Mouse (Mus musculus) midbrain, embryonic 12.5 days (tissue): ENCODE measurements at regions not wholly inside any gene's neighbourhood (a gene's known extent, or its start where the extent isn't known, plus 50 kb on each side); places are given as distances from the start of the nearest gene placed in this dataset.

Experiments used
- ATAC-seq: fragments of 200-750 bp; cut with Nextera tagmentation; 2 replicates; pipeline ENCODE4 v1.8.0; 2017; ENCODE audit warnings: low read depth, moderate TSS enrichment, moderate library complexity; ENCODE audit not compliant: low FRiP score
- H3K27ac ChIP-seq: fragments of 300-500 bp; sonication (generic); replicated peaks from 2 replicates; pipeline ENCODE4 v1.5.1; 2016; ENCODE audit warnings: mild to moderate bottlenecking
- H3K27me3 ChIP-seq: fragments of 300-500 bp; sonication (generic); 2 replicates; pipeline ENCODE4 v1.6.1; 2016; ENCODE audit warnings: mild to moderate bottlenecking
- H3K36me3 ChIP-seq: fragments of 300-500 bp; sonication (generic); 2 replicates; pipeline ENCODE4 v1.6.1; 2016
- H3K4me1 ChIP-seq: fragments of 300-500 bp; sonication (generic); 2 replicates; pipeline ENCODE4 v1.6.1; 2016
- H3K4me2 ChIP-seq: fragments of 300-500 bp; sonication (generic); replicated peaks from 2 replicates; pipeline ENCODE4 v1.6.1; 2016; ENCODE audit warnings: mild to moderate bottlenecking, moderate library complexity
- H3K4me3 ChIP-seq: fragments of 300-500 bp; sonication (generic); 2 replicates; pipeline ENCODE4 v1.5.1; 2016; ENCODE audit warnings: mild to moderate bottlenecking
- H3K9ac ChIP-seq: fragments of 300-500 bp; sonication (generic); replicated peaks from 2 replicates; pipeline ENCODE4 v1.6.1; 2016; ENCODE audit warnings: mild to moderate bottlenecking, moderate library complexity
- H3K9me3 ChIP-seq: fragments of 300-500 bp; sonication (generic); 2 replicates; pipeline ENCODE4 v1.6.1; 2016; ENCODE audit warnings: mild to moderate bottlenecking
- WGBS: fragments of 180-500 bp; shearing (Covaris S2); methylation state at CpG from one replicate; pipeline ENCODE4 v1.1.7; 2016; 5-methylcytosine and 5-hydroxymethylcytosine counted together

DNA sequence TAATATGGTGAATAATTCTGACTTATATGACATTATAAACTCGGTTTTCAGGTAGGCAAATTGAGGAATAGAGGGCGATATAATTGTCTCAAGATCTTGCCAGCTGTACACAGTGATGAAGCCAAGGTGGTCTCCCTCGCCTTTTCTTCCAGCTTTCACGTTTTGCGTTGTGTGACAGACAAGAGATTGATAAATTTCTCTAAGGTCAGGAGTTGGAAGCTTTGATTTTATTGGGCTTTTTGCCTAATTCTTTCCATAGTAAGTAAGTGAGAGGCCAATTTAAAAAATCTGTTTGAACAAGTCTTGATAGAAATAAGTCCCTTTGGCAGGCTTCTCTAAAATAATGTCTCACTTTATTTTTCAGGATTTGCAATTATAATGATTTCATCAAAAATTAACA, 549.4 kb upstream of the Klhl1 start:
- Histone ChIP-seq H3K9me3 (no peaks in the 10 kb centered on the region), H3K4me2 (no peak overlapping the region), H3K9ac (no peak overlapping the region), H3K36me3 (no peaks in the 10 kb centered on the region), H3K27me3 (no peaks in the 10 kb centered on the region), H3K4me1 (no peaks in the 10 kb centered on the region), H3K27ac (no peak overlapping the region), H3K4me3 (no peak overlapping the region)
- no peak for ATAC-seq
- WGBS = 72% methylated on average over 5 of the region's 5 CpGs

DNA sequence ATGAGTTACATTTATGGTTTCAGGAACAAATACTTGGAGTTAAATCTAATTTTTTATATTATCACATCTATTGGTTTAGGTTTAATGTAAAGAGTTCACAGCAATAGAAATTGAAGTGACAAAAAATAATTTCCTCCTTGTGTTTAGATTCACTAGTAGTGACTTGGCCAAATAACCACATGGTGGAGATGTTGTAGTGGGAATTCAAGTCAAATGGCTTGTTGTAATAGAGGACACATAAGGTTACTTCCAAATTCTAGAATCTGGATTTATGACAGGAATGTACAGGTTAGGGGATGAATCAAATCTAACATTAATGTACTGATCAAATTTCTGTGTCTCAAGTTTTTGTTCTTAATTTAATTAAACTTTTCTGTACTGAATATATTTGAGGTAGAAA, 526.4 kb upstream of the Klhl1 start:
- Histone ChIP-seq H3K4me3 (no peak overlapping the region), H3K4me1 (no peaks in the 10 kb centered on the region), H3K4me2 (no peak overlapping the region), H3K9me3 (no peaks in the 10 kb centered on the region), H3K36me3 (no peaks in the 10 kb centered on the region), H3K27me3 (no peaks in the 10 kb centered on the region), H3K27ac (no peak overlapping the region), H3K9ac (no peak overlapping the region)
- ATAC-seq = no peak

DNA sequence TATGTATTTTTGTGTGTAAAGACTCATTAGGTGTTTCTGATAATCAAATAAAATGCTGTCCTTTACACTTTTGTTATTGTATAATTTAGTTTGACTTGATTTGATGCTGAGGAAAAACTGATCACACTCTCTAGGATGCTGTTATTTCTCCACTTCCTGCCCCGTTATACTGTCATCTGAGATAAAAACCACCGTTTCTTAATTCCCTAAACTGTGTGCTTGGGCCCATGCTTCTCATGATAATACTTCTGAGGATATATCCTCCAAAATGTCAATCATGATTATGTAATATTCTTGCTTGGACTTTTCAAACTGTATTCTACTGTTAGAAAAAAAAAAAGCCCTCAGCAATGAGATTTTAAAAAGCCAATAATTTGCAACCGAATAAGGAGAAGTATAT, 520.9 kb upstream of the Klhl1 start:
- no peaks in the 10 kb centered on the region for H3K27me3 ChIP-seq
- H3K27ac ChIP-seq = no peak overlapping the region
- H3K4me1 ChIP-seq = no peaks in the 10 kb centered on the region
- H3K36me3 ChIP-seq = no peaks in the 10 kb centered on the region
- H3K4me2 ChIP-seq = no peak overlapping the region
- H3K9me3 ChIP-seq = no peaks in the 10 kb centered on the region
- 81% methylated on average over 3 of the region's 3 CpGs for WGBS
- no peak overlapping the region for H3K4me3 ChIP-seq
- H3K9ac ChIP-seq = no peak overlapping the region
- ATAC-seq = no peak

DNA sequence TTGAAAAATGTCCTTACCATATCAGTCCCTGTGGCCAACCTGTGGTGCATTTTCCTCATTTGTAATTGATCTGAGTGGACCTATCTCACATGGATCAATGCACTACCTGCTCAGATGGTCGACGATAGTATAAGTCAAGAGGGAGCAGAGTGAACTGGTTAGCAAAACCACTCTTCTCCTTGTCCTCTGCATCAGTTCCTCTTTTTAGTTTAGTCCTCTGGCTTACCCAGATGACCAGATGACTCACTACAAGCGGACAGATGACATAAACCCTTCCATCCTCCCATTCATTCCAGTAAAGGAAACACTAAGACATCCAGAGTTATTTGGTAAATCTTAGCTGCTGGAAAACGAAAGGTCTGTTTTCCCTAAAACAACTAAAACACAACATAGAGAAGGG, 509.6 kb upstream of the Klhl1 start:
- H3K27me3 ChIP-seq = no peaks in the 10 kb centered on the region
- no peaks in the 10 kb centered on the region for H3K36me3 ChIP-seq
- no peaks in the 10 kb centered on the region for H3K4me1 ChIP-seq
- no peak overlapping the region for H3K4me2 ChIP-seq
- H3K9me3 ChIP-seq = no peaks in the 10 kb centered on the region
- H3K9ac ChIP-seq = no peak overlapping the region
- WGBS = 88% methylated on average over 4 of the region's 4 CpGs
- no peak overlapping the region for H3K4me3 ChIP-seq
- no peak overlapping the region for H3K27ac ChIP-seq
- ATAC-seq = no peak

- no peak for ATAC-seq
- no peaks in the 10 kb centered on the region for H3K4me1 ChIP-seq
- H3K36me3 ChIP-seq = no peaks in the 10 kb centered on the region
- H3K4me3 ChIP-seq = no peak overlapping the region
- no peak overlapping the region for H3K4me2 ChIP-seq
- H3K27ac ChIP-seq = no peak overlapping the region
- H3K9me3 ChIP-seq = no peaks in the 10 kb centered on the region
- H3K27me3 ChIP-seq = no peaks in the 10 kb centered on the region
- H3K9ac ChIP-seq = no peak overlapping the region
- WGBS = 94% methylated on average over 3 of the region's 3 CpGs
Observed at GRCm38 (mm10) chr14:97006294-97006693, 487.4 kb upstream of the Klhl1 start.

DNA sequence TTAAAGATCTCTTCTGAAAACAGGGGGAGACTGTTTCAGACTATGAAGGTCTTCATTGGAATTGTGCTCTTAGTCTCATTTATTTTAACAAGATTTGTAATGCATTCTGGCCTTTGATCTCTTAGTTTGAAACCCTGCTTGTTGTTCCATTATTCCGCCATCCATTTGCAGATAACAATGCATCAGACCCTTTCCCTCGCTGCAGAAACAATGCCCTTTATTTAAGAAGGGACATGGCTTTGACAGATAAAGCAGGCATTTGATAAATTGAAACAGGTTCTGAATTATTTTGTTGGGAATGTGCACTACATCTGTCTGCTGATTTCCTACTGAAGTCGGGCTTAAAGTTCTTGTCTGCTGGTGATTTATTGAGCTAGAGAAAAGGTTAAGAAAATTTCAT, 476.2 kb upstream of the Klhl1 start:
- Histone ChIP-seq H3K4me2 (no peak overlapping the region), H3K27ac (no peak overlapping the region), H3K4me1 (no peaks in the 10 kb centered on the region), H3K36me3 (no peaks in the 10 kb centered on the region), H3K4me3 (no peak overlapping the region), H3K9ac (no peak overlapping the region), H3K27me3 (no peaks in the 10 kb centered on the region), H3K9me3 (no peaks in the 10 kb centered on the region)
- 12% methylated on average over 3 of the region's 3 CpGs for WGBS
- peak; percentile 52; the same call in 1 of the 2 replicates for ATAC-seq

DNA sequence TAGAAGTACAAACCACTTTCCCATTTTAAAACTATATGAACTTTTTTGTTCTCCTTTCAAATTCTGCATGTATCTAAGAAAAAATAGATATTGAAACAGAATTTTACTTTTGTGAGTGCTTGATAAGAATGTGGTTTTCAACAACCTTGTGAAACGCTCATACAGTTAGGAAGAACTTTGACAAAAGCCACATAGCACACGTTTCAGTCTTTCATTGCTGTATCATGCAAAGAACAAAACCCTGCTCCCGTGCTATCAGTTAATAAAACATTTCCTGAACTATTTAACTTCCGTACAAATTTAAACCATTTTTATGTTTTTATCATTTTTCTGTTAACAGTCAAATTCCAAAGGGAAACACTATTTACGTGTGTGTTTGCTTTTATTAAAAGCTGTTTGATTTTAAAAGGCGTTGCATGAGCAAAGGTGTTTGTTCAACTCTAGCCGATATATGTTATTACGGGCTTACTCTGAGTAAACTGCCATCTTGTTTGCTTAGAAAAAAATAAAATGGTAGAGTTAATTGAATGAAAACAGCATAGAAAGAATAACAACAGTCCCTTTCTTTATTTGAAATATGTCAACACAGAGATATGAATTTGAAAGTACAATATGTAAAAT, 471.8 kb upstream of the Klhl1 start:
- H3K36me3 ChIP-seq = no peaks in the 10 kb centered on the region
- no peak overlapping the region for H3K27ac ChIP-seq
- H3K9ac ChIP-seq = no peak overlapping the region
- ATAC-seq = no peak
- H3K27me3 ChIP-seq = no peaks in the 10 kb centered on the region
- no peaks in the 10 kb centered on the region for H3K9me3 ChIP-seq
- 81% methylated on average over 8 of the region's 8 CpGs for whole genome bisulfite sequencing
- H3K4me2 ChIP-seq = no peak overlapping the region
- H3K4me1 ChIP-seq = no peaks in the 10 kb centered on the region
- no peak overlapping the region for H3K4me3 ChIP-seq

DNA sequence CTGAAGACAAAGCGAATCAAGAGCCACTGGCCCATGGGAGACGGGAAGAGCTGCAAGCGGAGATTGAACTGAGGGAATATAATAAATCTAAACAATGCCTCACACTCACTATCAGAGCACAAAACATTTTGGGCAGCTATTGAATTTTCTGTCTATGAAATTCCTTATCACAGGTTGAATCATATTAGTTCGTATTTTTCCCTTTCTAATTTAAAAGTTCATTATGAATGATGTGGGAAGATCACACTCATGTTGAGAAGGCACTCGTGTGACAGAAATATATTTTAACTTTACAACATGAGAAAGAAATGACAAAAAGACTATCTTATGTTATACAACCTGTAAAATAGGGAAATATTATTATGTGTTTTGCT, 444.2 kb upstream of the Klhl1 start:
- no peak overlapping the region for H3K4me3 ChIP-seq

DNA sequence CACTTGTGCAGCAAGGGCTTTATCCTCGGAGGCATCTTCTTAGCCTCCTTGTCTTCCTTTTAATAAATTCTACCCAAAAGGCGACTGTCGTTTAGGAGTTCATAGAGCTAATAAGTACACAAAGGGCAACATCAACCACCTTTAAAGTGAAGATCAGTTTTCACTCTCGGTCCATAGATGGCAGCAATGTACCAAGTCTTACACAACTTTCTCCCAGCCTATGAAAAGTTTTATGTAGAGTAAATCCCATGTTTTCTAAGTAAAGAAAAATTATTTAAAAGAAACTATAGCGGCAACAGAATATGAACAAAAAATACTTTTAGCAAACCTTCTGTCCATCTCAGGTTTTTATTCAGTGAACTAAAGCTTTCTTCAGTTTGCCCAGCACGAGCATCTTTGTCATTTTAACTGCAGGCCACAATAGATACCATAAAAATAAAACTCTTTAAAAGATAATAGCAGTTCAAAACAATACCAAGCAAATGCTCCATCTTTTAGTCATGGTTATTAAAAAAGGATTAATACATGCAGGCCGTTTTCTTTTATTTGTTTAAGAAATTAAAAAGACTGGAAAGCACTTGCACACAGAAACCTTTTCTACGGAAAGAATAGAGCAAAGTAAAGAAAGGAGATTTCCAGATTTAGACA, 443.6 kb upstream of the Klhl1 start:
- Histone ChIP-seq H3K4me3 (no peak overlapping the region), H3K9me3 (no peaks in the 10 kb centered on the region), H3K4me1 (no peaks in the 10 kb centered on the region), H3K36me3 (no peaks in the 10 kb centered on the region), H3K4me2 (no peak overlapping the region), H3K9ac (no peak overlapping the region), H3K27ac (no peak overlapping the region), H3K27me3 (no peaks in the 10 kb centered on the region)
- ATAC-seq = 0 out of 2 replicates have a peak, but pooled peaks have one; percentile 61
- WGBS = 20% methylated on average over 8 of the region's 8 CpGs

More for the DNA sequence above, 444.2 kb upstream of the Klhl1 start:
- Histone ChIP-seq H3K27ac (no peak overlapping the region), H3K36me3 (no peaks in the 10 kb centered on the region), H3K27me3 (no peaks in the 10 kb centered on the region), H3K9me3 (no peaks in the 10 kb centered on the region), H3K4me1 (no peaks in the 10 kb centered on the region), H3K9ac (no peak overlapping the region), H3K4me2 (no peak overlapping the region)
- 0 out of 2 replicates have a peak, but pooled peaks have one; percentile 39 for ATAC-seq
- 26% methylated on average over 5 of the region's 5 CpGs for WGBS

DNA sequence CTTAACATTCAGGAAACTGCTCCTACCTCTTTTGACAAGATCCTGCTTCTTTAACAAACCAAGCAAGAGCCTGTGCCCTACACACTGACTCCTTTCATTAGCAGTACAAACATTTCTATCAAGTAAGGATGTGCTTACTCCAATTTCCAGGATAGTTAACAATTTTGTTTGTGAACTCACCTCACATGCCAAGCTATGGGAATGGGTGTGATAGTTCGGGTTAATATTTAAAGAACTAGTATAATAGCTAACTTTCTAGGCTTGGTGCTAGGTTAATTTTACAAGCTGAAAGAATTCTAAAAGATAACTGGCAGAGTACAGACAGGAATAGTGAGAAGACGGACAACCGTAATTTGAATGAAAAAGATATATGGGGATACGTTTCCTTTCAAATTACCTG, 437.2 kb upstream of the Klhl1 start:
- Histone ChIP-seq H3K4me1 (no peaks in the 10 kb centered on the region), H3K27ac (no peak overlapping the region), H3K9ac (no peak overlapping the region), H3K36me3 (no peaks in the 10 kb centered on the region), H3K27me3 (no peaks in the 10 kb centered on the region), H3K9me3 (no peaks in the 10 kb centered on the region), H3K4me3 (no peak overlapping the region), H3K4me2 (no peak overlapping the region)
- 87% methylated on average over 4 of the region's 4 CpGs for WGBS
- ATAC-seq = no peak

DNA sequence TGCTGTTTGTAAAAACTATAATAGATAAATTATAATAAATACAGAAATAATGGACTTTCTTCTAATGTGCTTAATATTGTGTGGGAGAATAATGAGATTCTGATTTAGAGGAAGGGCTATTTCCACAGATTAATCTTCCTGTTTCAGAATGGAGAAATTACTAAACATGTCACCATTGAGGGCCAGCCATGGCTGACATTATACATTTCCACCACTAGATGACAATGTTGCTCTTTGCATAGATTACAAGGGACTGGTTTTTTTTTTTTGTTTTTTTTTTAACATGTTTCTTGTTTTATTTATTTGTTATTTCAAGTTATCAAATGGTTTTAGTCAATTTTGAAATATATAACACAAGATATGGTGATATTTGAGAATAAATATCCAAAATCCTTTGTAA, 435.6 kb upstream of the Klhl1 start:
- Histone ChIP-seq H3K36me3 (no peaks in the 10 kb centered on the region), H3K4me2 (no peak overlapping the region), H3K9ac (no peak overlapping the region), H3K27me3 (no peaks in the 10 kb centered on the region), H3K9me3 (no peaks in the 10 kb centered on the region), H3K4me3 (no peak overlapping the region), H3K4me1 (no peaks in the 10 kb centered on the region), H3K27ac (no peak overlapping the region)
- ATAC-seq = peak; percentile 52; the same call in 1 of the 2 replicates

- Histone ChIP-seq H3K4me1 (no peaks in the 10 kb centered on the region), H3K9me3 (no peaks in the 10 kb centered on the region), H3K27me3 (no peaks in the 10 kb centered on the region), H3K4me2 (no peak overlapping the region), H3K9ac (no peak overlapping the region), H3K27ac (no peak overlapping the region), H3K36me3 (no peaks in the 10 kb centered on the region), H3K4me3 (no peak overlapping the region)
- WGBS = 11% methylated on average over 2 of the region's 2 CpGs
- ATAC-seq = peak; percentile 23; the same call in 1 of the 2 replicates
Observed at GRCm38 (mm10) chr14:96908737-96909136, 389.8 kb upstream of the Klhl1 start.

GRCm38 (mm10) chr14:96879701-96880100, 360.8 kb upstream of the Klhl1 start:
- no peaks in the 10 kb centered on the region for H3K36me3 ChIP-seq
- no peak overlapping the region for H3K4me2 ChIP-seq
- H3K4me3 ChIP-seq = no peak overlapping the region
- no peaks in the 10 kb centered on the region for H3K27me3 ChIP-seq
- ATAC-seq = no peak
- H3K4me1 ChIP-seq = no peaks in the 10 kb centered on the region
- no peak overlapping the region for H3K9ac ChIP-seq
- no peaks in the 10 kb centered on the region for H3K9me3 ChIP-seq
- H3K27ac ChIP-seq = no peak overlapping the region
- WGBS = 83% methylated on average over 3 of the region's 3 CpGs
